Mouse (Mus musculus): ENCODE measurements around the gene Scrn1.

- no peak for TF ChIP-seq POLR2A (IDR thresholded peaks at IDR 0.05; ENCODE audit: insufficient read depth, low read depth, low read length)
- TF ChIP-seq CTCF (IDR thresholded peaks at IDR 0.05; ENCODE audit: insufficient read depth, low read depth, low read length): no peak
Observed at GRCm38 (mm10) chr6:54509264-54509663, 57.0 kb downstream of the Scrn1 start.
